Mouse (Mus musculus) liver, adult 2 months (tissue): Measurements from ENCODE around the gene Slc2a5.

Experiments used
- CTCF ChIP-seq: fragments of 200-500 bp; IDR thresholded peaks from 2 replicates; pipeline ENCODE4 v1.5.1; 2011; ENCODE audit warnings: low read depth, low read length, control low read depth
- POLR2A ChIP-seq: fragments of 200-500 bp; IDR thresholded peaks from 2 replicates; pipeline ENCODE4 v1.6.1; 2011; ENCODE audit warnings: low read length, control low read depth; ENCODE audit not compliant: insufficient read depth; ENCODE audit errors: extremely low read depth

GRCm38 (mm10) chr4:150120173-150120833 lies 1.2 kb downstream of the Slc2a5 start:
- TF ChIP-seq CTCF (no peak), POLR2A (no peak)
